Mouse (Mus musculus): ENCODE results near the gene Slfn2. TPM values are rescaled to one million over a fixed set of nuclear protein-coding genes. Genes with fewer than 3 reads are reported as not detected.
"Not testable (repeated sequence)": the region's sequence is repeated elsewhere in the genome, so short reads cannot be mapped to it uniquely, and the experiment has no call there.

Slfn2 gene
- 1 to 10 TPM; 3.9 to 6.2 TPM for total RNA-seq (2021)

DNA sequence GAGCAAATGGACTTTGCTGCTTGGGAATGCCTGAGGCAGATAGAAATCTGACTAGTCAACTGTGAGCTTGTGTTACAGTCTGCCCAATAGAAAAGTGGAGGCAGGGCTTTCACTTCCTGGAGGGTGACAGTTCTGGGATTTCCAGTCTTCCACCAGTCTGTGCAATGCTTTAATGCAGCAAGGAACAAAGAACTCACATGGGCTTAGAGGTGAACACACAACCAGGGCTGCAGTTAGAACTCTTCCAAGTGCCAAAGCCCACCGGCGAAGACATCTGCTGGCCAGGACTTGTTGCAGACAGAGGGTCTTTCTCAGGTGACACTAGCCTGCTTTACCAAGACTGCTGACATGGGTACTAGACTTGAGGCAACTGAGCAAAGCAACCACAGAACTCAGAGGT is at the start of gene Slfn2:
Gene Slfn2, plus strand, starts transcription at position 167 of the 400 bp plus-strand sequence.
- intact Hi-C loops (cut with DNase I) = no loop called here
- no peak for DNase-seq

DNA sequence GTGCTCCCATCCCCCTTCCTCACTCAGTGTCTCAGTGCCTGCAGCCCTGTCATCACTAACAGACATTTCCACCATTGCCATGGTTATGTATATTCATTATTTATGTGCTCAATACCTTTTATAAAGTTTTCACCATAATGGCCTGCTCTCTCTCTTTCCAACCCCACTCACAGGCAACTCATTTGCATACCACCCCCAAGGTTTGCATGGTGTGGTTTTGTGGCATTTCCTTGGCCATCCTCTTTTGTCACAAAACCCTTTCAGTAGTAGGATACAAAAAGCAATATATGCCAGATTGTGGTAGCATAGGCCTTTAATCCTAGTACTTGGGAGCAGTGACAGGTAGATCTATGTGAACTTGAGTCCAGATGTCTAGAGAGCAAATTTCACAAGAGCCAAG is 48.8 kb upstream of the Slfn2 start:
- DNase-seq = no peak
- intact Hi-C loops (cut with DNase I) = no loop called here

DNA sequence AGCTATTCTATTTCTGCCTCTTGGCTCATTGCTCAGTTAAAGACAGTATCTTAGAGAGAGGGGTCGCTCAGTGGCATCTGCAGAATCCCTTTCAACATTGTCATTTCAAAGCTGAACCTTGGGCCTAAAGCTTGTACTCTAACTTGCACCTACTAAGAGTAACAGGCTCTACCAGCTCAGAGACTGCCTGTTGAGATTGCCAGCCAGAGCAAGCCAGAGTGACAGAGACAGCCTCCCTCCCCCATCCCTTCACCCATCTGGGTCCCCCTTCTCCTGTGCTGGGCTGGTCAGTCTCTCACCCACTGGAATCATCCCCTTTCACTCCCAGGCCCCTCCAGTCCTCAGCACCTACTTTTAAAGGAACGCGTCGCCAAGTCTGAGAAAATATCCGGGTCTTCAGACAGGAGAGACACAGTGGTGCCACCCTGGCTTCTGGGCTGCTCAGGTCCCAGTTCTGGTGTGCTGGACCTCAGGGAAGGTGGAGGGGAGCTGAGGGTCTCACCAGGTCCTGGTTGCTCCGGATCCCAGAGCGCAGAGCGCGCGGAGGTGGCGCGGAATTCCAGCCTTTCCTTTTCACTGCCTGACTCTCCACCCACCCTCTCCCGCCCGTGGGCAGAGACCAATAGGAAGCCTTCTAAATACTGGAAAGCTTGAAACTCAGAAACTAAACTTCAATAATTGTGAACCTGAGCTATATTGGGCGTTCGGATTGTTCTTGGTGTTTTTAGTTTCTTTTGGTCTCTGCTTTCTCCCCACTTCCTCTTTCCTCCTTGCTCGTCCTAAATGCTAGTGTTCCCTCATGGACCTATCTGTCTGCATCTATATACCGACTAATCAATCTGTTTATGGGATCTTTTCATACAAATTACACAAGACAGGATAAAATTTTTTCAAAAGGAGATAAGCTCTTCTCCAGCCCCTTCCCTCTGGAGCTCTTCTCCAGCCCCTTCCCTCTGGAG is 45.1 kb upstream of the Slfn2 start:
- peak; percentile 5 to 6 for DNase-seq
- intact Hi-C loops (cut with DNase I) = loop anchor here (2.0 kb wide), 1 partner anchor 29 kb away; the partner anchor contains the start of gene Slfn9

DNA sequence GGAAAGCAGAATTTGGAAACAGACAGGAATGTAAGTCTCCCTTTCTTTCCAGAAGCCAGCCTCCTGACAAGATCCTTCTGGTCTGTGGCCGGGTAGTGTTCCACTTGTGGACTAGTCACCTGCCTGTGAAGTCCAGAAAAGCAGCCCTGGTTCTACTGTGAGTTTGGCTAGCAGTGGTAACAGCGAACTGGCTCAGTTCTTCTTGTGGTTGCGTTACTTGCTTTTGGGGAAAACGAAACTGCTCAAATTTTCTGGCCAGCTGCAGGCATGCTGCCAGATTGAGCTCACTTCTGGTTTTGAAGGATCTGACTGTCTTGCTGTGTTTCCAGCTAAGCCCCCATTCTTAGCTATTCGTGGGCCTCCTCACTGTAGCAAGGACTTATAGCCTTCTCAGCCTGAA is 44.3 kb upstream of the Slfn2 start, which contains the start of gene Slfn8:
Gene Slfn8, minus strand, starts transcription at position 190 of the 400 bp plus-strand sequence.
- intact Hi-C loops (cut with DNase I) = no loop called here
- peak; percentile 49 to 62 for DNase-seq

DNA sequence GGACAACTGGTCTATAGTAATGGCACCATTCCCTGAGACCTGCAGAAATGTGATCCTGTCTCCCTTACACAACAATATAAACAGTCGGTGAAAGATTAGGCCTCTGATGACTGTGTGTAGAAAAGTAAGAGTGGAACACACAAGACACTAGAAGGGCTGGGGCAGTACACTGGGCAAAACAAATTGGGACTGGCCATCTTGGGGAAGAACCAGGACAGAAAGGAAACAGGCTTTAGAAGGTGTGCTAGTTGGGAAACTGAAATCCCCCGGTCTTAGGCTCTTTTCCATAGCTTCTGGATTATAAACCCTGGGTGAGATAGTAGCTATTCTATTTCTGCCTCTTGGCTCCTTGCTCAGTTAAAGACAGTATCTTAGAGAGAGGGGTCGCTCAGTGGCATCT is 26.2 kb upstream of the Slfn2 start:
- intact Hi-C loops (cut with DNase I) = loop anchor here (2.0 kb wide), 1 partner anchor 48 kb away; the partner anchor contains the start of gene Slfn9

DNA sequence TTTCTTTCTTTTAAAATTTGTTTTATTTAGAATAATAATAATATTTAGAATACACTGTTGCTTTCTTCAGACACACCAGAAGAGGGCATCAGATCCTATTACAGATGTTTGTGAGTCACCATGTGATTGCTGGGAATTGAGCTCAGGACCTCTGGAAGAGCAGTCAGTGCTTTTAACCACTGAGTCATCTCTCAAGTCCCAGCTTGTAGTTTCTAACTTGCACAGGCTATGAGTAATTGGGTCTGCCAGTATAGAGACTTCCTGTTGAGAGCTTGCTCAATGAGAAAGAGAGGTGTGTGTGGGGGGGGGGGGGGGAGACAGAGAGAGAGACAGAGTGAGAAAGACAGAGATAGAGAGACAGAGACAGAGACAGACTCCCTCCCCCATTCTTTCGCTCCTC is 25.8 kb upstream of the Slfn2 start:
- intact Hi-C loops (cut with DNase I) = loop anchor here (2.0 kb wide), 1 partner anchor 48 kb away; the partner anchor contains the start of gene Slfn9
- no peak for DNase-seq

More for the DNA sequence above, 26.2 kb upstream of the Slfn2 start:
- DNase-seq = not testable (repeated sequence)

DNA sequence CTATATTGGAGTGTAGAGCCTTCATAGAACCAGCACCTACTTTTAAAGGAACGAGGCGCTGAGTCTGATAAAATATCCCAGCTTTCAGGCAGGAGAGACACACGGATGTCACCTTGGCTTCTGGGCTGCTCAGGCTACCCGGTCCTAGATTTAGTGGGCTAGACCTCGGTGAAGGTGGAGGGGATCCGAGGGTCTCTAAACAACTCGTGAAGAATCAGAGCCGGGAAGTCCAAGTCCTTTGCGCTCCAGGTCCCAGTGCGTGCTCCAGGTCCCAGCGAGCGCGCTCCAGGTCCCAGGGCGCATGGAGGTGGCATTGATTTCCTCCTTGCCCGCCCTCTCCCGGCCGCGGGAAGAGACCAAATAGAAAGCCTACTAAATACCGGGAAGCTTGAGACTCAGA is 25.1 kb upstream of the Slfn2 start:
- intact Hi-C loops (cut with DNase I) = loop anchor here (2.0 to 5.0 kb wide), 3 partner anchors 49 to 158 kb away; partner anchors contain the start of gene Slfn9
- DNase-seq = no peak

DNA sequence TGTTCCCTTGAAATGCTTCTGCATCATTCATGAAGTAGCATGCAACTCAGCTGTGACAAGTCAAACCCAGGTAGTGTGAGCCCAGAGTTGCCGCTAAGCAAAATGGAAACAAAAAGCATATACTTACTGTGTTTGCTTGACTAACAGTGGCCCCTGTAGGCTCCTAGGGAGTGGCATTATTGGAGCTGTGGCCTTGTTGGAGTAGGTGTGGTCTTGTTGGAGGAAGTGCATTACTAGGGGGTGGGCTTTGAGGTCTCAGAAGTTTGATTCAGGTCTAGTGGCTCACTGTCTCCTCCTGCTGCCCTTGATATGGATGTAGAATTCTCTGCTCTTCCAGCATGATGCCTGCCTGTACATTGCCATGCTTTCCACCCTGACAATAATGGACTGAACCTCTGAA is 24.6 kb upstream of the Slfn2 start:
- DNase-seq = no peak
- intact Hi-C loops (cut with DNase I) = loop anchor here (2.0 to 5.0 kb wide), 2 partner anchors 126 to 157 kb away; no protein-coding TSS in a partner anchor

DNA sequence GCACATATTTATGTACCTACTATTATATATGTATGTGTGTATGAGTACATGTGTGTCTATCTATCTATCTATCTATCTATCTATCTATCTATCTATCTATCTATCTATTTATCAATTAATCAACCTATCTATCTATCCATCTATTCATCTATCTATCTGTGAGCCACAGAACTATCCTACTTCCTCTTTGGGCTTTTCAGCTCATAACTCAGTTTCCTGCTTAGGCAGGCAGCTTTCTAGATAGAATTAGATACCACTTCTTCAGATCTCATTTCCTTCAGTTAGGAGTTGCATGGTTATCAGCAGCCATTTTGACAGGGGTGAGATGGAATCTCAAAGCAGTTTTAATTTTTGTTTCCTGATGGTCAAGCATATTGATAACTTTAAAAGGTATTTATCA is 23.9 kb upstream of the Slfn2 start:
- DNase-seq = no peak
- intact Hi-C loops (cut with DNase I) = loop anchor here (2.0 to 5.0 kb wide), 2 partner anchors 126 to 156 kb away; no protein-coding TSS in a partner anchor

DNA sequence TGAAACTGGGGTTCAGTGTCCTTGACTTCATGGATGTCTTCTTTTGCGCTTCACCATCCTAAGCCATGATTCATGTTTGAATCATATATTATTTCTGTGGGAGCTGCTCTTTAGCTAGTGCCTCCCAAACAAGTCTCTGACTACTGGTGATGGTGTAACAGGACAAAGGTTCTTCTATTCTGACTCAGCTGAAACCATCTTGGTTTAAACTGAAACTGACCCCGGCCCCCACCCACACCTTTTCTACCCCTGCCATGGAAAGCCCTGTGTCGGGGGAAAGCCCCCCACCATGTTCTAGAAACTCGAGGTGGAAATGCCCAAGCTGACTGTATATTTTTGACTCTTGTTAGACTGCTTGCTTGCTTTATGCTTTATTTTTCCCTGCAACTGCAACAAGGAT is 21.0 kb upstream of the Slfn2 start:
- no peak for DNase-seq
- intact Hi-C loops (cut with DNase I) = loop anchor here (5.0 kb wide), 1 partner anchor 153 kb away; no protein-coding TSS in a partner anchor

DNA sequence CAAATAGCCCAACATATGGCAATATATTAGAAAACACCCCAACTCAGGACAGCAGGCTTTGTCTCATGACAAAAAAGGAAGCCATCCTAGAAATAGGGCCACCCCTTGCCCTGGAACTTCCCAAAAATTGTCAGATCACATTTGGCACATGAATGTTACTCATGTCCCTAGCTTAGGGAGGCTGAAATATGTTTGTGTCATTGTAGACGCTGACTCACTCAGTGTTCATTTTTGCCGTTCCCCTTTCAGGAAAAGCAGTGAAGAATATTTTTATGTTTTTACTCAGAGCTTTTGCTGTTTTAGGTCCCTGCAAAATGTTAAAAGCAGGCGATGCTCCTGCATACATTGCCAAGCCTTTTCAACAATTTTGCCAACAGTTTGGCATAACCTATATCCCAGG is 19.3 kb upstream of the Slfn2 start:
- intact Hi-C loops (cut with DNase I) = no loop called here
- DNase-seq = no peak

DNA sequence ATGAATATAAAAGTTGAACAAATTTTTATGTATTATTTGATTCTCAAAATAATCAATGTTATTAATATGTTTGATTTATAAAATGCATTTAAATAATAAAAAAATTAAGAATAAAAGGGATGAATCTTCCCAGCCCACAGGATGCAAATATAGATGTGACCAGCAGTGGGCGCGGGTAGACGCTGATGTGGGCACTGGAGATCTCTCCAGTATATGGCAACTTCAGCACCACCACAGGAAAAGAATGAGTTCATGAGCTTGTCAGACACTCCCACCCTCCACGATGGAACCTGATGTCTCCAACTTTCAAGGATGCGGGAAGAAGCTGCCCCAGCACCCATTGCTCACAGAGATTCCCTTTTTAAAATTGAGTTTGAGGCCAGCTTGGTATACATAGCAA is 7.0 kb upstream of the Slfn2 start:
- peak in 1 of 2 experiments; percentile 78 for DNase-seq
- intact Hi-C loops (cut with DNase I) = loop anchor here (5.0 kb wide), 1 partner anchor 139 kb away; no protein-coding TSS in a partner anchor

DNA sequence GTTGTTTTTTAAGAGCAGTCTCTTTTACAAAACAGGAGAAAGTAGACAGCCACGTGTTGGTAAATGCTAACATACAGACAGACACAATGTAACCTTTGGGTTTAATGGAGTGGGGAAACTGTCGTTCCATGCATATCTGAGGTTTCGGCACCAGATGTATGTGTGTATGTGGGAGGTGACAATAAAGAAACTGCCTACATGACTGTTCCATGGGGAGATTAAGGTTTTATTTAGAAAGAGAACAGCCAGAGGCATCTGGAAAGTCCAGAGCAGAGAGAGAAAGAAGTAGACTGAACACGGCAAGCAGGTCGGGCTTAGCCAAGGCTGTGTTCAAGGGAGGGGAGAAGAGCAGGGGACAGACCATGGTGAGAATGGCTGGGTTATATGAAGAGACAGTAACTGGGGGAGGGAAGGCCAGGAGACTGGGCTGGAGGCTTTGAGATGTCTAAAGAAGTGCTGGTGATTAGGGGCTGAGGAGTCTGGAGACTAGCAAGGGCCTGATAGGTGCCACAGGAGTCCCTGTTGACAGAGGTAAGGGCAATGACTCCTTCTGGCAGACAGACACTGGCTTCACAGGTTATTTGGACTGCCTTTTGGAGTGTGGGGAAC is 4.4 kb upstream of the Slfn2 start:
- intact Hi-C loops (cut with DNase I) = no loop called here
- DNase-seq = no peak

DNA sequence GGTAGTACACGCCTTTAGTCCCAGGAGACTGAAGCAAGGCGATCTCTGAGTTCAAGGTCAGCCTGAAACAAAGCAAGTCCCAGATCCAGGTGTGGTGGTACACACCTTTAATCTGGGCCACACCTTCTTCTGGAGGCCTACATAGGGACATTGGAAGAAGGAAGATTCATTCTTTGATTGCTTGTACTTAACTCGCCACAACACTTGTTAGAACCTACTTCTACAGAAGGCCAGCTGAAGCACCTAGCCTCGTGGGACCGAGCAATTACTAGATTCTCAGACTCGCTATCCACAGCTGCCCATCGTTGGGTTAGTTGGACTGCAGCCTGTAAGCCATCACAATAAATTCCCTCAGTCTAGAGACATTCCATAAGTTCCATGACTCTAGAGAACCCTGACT is 3.1 kb upstream of the Slfn2 start:
- DNase-seq = no peak
- intact Hi-C loops (cut with DNase I) = no loop called here

DNA sequence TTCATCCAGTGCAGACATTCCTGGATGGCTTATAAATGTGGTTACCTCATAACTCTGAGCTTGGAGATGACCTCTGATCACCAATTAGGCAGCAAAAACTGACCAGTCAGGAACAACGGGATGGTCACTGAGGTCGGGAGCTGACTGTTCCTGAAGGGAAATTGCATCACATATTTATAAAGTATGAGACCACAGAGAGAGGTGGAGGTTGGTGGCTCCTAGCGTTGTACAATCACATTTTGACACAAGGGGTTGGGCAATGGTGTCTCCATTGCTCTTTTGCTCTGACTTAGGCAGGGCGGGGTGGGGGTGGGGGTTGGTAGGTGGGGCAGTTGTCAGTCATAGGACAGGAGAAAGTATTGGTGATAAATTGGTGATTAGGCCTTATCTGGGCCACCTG is 1.8 kb upstream of the Slfn2 start:
- intact Hi-C loops (cut with DNase I) = no loop called here

DNA sequence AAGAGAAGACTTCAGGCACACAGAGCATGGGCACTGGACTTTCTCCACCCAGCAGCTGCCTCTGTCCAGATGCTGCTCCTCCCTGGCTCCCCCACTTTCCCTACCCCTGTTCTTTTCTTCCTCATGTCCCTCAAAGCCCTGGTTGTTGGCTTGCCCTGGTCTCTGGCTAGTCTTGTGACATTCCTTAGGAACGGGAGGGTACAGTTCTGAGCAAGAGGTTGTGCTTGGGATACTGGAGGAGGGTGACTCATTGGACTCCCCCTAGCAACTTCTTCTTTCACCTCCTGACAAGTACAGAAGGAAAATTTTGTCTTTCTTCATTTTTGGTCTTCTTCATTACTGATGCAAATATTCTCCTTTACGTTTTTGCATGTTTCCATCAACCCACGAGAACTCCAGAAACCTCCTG is 967 bp upstream of the Slfn2 start:
- intact Hi-C loops (cut with DNase I) = no loop called here
- DNase-seq = no peak

More for the DNA sequence above, 1.8 kb upstream of the Slfn2 start:
- no peak for DNase-seq

DNA sequence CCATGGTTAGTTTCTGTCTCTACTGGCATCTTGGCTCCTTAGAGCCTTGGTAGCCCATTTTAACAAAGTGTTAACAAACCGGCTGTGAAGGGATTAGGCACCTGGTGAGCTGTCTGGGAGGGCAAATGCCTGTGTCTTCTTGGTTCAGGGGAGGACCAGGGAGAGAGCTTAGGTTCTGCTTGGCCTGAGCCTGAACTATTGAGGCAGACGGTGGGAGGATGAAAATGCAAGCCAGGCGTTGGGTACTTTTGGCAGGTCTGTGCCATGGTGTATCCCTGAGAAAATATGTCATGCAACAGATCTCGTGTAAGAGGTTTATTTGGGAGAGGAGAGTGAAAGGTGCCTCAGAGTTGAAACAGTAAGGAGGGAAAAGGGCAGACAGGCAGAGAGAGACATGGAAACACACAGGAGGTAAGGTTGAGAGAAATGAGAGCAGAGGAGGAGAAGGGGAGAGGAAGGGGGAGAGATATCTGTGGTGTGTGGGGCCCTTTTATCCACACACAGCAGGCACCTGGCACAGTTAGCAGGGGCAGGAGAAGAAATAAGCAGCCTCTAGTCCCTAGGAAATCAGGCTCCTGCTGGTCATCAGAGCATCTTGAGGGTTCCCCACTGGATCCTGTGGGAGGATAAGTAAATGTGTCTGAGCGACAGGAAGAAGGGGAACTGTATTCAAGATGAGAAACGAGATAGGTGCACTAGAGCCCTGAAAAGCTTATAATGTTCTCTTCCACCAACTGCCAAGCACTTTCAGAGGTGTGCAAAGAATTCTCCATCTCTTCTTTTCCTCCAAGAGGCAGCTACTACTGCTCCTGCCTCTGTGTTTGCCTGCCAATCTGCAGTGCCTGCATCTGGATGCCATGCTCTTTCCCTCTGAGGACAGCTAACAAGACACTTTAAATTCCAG is 781 bp downstream of the Slfn2 start:
- no peak for DNase-seq
- intact Hi-C loops (cut with DNase I) = no loop called here

DNA sequence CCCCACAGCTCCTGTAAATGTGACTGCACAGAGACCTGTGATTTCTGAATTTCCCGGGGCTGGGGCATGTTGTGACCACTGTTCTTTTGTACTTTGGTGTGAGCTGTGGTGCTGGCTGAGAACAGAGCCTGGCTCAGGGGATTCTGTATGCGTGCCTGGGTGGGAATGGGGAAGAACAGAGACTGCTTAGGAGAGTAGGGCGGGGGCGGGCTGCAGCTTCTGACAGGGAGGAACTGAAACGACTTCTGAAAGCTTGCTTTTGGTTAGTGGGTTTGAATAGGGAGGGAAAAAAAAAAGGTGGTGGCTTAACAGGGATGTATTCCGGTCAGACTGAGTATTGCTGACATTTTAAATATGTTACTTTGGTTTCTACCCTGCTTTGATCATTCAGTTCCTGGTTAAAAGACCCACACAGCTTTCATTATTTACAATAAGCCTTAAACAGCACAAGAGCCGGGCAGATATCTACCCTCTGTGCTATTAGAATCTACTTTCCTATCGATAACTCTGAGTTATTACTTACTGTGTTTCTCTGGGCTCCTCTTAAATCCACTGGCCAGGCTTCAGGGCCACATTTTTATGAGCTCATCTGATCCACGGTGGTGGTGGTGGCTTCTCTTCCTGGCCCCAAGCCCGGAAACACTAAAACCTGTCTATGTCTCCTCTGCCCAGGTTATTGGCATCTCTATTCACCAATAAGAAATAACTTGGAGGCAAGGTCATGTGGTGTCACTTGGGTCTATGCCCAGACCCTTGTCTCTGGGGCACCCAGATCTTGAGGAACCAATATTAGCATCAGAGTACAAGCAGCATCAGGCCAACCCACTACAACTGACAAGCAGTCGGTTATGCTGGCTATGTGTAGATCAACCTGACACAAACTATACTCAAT is 2.0 kb downstream of the Slfn2 start:
- DNase-seq = peak in 1 of 2 experiments; percentile 41
- intact Hi-C loops (cut with DNase I) = no loop called here

Measured in heart, postnatal 36 days (tissue).